Mouse (Mus musculus): Measurements from ENCODE around the gene Smim23. TPM values are rescaled to one million over a fixed set of nuclear protein-coding genes. Genes with fewer than 3 reads are reported as not detected.

Gene Smim23
- total RNA-seq, 2 experiments from 2014 or later: not detected

DNA sequence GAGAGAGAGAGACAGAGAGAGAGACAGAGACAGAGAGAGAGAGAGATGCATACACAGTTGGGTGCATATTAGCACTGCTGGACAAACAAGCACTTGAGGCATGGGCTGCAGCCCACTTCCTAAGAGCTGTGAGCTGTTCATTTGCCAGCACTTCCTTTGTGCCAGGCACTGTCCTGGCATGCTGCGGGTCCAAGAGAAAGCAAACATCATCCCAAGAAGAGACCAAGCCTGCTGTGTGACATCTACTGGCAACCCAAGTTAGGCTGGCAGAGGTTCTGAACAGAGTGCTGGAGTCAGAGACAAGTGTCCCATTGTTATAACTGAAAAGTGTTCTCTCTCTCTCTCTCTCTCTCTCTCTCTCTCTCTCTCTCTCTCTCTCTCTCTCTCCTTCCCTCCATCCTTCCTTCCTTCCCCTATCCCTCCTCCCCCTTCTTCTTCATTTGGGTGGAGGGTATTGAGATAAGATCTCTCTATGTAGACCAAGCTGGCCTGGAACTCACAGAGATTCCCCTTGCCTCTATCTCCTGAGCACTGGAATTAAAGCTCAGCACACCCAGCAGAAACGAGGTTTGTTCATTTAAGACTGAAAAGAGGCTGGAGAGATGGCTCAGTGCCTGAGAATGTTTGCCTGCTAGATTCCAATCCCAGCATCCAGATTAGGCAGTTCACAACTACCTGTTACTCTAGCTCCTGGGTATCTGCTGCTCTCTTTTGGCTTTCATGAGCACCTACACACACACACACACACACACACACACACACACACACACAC is 42.6 kb downstream of the Smim23 start:
- no peak for DNase-seq (ENCODE audit: extremely low spot score in 1 of 2, low spot score in 1 of 2)

DNA sequence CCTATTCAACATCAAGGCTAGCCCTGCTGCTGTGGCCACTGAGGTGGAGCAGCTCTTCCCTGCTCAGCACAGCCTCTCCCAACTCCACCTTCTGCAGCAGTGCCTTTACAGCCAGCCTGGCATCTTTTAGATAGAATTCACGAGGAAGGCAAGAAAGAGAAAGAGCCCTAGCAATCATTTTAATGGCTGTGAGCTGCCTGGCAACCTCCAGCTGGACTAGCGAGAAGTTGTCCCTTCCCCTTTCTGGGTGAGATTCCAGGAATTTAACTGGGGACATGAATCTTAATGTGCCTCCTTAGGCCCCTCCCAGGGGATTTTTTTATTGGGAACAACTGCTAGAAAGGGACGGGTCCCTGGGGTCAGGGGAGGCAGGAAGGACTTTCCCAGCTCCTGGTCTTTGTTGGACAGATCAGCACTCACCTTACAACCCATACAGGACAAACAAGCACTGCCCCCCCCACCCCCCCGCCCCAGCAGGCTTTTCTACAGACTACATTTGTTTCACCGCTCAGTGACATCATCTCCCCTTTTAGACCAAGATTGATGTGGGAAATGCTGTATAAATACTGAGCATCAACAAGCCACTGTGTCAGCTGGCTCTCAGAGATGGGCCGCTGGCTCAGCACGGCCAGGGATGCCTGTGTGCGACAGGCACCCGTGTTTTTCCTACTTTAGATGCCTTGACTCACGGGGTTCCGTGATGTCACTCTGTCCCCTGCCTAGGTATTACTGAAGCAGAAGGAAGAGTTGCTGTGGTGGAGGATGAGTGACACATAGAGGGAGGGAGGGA is 43.5 kb downstream of the Smim23 start:
- DNase-seq (ENCODE audit: extremely low spot score in 1 of 2, low spot score in 1 of 2): no peak

DNA sequence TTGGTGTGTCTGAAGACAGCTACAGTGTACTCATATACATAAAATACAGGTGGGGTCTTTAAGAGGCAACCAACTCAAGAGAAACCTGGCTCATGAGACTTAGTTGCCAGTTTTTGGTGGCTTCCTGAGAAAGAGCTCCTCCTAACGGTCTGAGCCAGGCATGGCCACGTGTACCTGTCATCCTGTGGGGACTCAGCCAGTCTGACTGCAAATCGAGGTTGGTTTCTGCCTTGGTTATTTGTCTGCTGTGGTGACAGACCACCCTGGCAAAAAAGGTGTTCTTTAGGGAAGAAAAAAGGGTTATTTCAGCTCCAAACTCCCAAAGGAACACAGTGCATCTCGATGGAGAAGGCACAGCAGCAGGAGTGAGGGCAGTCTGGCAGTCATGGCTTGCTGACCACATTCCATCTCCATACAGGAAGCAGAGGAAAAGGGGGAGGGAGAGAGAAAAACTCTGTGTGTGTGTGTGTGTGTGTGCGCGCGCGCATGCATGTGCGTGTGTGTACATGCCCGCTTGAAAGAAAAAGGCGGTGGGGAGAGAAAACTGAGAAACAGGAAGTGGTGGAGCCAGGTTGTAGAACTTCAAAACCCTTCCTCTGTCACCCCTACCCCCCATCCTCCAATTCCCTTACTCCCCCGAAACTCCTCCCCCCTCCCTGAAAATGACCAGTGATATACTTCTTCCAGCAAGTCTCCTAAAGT is 55.6 kb downstream of the Smim23 start:
- DNase-seq (ENCODE audit: extremely low spot score in 1 of 2, low spot score in 1 of 2): no peak

Other genes starting within 250 kb of the Smim23 start
- 100 to 1,000 TPM; 139 to 150 TPM for gene Fbxw11, start 181.9 kb downstream of the Smim23 start, total RNA-seq (2021)

All from layer of hippocampus, postnatal 25 days (tissue).